Mouse (Mus musculus): Measurements from ENCODE around the gene Emp3.
"Not testable (repeated sequence)": the region's sequence is repeated elsewhere in the genome, so short reads cannot be mapped to it uniquely, and the experiment has no call there.

Emp3 gene

GRCm38 (mm10) chr7:45916056-45917003 is 4.9 kb downstream of the Emp3 start:
- DNase-seq (ENCODE audit: low read depth, low spot score), result peak; percentile 91

- no peak for DNase-seq (ENCODE audit: low read depth, low spot score)
Observed at GRCm38 (mm10) chr7:45915011-45915410, 6.2 kb downstream of the Emp3 start.

GRCm38 (mm10) chr7:45914067-45914466 is 7.1 kb downstream of the Emp3 start:
- no peak for DNase-seq (ENCODE audit: low read depth, low spot score)

GRCm38 (mm10) chr7:45909145-45909544 is 12.1 kb downstream of the Emp3 start:
- DNase-seq (ENCODE audit: low read depth, low spot score), result no peak

DNA sequence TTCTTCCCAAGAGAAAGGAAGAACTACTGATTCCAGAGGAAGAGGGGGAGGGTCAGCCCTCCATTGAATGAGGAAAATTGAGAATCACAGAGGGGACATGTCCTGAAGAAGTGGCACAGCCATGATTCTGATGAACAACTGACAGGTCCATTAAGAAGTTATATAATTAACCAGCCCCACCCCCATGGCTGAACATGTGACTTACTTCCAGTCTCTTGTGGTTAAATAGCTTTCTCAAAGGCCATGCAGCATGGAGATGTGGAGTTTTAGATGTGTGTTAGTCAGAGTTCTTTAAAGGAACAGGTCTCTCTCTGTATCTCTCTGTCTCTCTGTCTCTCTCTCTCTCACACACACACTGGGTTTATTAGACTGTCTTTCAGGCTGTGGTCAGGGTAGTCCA is 12.8 kb downstream of the Emp3 start:
- DNase-seq (ENCODE audit: low read depth, low spot score), result peak; percentile 17

GRCm38 (mm10) chr7:45906622-45907021 is 14.6 kb downstream of the Emp3 start:
- no peak for DNase-seq (ENCODE audit: low read depth, low spot score)

GRCm38 (mm10) chr7:45902481-45903002 is 18.7 kb downstream of the Emp3 start:
- no peak for DNase-seq (ENCODE audit: low read depth, low spot score)

- peak; percentile 24 for DNase-seq (ENCODE audit: low read depth, low spot score)
Observed at GRCm38 (mm10) chr7:45901562-45901961, 19.6 kb downstream of the Emp3 start.

DNA sequence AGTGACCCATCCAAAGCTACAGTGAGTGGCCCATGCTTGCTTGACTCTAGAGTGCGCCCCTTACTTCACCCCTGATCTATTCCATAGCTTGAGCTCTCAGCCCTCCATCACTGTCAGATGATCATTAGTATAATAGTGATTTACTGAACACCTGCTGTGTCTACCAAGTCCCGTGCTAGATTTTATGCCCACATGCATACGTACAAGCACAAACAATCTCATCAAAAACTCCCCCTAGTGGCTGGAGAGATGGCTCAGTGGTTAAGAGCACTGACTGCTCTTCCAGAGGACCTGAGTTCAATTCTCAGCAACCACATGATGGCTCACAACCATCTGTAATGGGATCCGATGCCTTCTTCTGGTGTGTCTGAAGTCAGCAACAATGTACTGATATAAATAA is 23.1 kb downstream of the Emp3 start:
- peak; percentile 84 for DNase-seq (ENCODE audit: low read depth, low spot score)

- peak; percentile 58 for DNase-seq (ENCODE audit: low read depth, low spot score)
Observed at GRCm38 (mm10) chr7:45897258-45897757, 23.9 kb downstream of the Emp3 start.

DNA sequence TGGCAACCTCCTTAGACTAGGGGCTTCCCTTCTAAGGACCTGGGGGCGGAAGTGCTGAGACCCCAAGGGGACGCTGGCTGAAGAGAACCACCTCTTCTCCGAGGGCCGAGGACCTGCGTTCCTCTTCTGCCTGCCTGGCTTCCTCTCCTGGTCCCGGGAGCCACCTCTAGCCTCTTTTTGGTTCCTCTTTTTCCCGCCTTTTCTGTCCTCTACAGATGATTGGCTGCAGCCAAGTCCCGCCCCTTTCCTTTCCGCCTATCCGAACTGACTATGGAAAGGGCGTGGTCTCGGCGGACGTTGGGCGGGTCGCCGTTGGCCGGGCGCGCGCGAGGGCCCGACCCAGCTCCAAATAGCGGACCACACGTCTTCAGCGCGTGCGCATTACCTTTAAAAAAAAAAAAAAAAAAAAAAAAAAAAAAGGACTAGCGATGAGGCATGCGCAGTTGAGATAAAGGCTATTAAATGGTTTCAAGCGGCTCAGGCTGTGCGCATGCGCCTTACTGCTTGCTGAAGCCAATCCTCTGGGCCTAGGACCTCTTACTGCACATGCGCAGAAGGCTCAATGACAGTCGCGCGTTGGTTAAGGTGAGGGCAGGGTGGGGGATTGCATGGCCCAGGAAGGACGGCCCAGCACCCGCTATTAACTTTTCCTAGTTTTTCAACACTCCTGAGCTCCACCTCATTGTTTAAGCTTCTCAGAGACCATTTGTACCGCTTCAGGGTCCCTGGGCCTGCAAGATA is 24.5 kb downstream of the Emp3 start, which contains the start of the genes Syngr4 and Tmem143:
Gene Syngr4 (minus strand): TSS at position 198 of the 741 bp plus-strand sequence.
Gene Tmem143 (plus strand): TSS at position 425 of the 741 bp plus-strand sequence.
- peak; percentile 99 for DNase-seq (ENCODE audit: low read depth, low spot score)

DNA sequence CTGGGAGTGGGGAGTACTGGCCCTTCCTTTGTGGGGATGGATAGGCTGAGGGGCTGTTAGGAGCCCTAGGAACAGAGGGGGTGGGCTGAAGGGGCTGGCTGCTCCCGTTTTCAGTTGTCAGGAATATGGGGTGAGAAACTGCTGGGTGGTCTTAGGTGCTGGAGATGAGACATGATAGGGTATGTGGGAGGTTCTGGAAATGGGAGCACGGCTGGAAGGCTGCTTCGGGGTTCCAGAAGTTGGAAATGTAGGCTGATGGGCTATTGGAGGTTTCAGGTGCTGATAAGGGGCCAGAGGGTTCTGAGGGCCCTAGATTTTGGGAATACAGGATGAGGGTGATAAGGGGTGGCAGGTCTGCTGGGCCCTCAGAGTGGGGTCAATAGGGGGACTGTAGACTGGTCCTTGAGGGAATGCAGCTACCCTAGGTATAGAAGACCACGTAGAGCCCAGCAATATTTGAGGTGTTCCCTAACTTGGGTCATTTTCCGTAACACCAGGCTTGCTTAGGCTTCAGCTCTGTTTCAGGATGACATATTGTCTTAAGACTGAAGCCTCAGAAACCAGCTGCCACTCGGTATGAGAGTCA is 25.2 kb downstream of the Emp3 start:
- no peak for DNase-seq (ENCODE audit: low read depth, low spot score)

GRCm38 (mm10) chr7:45892651-45893050 is 28.6 kb downstream of the Emp3 start:
- no peak for DNase-seq (ENCODE audit: low read depth, low spot score)

GRCm38 (mm10) chr7:45887246-45887645 is 34.0 kb downstream of the Emp3 start:
- DNase-seq (ENCODE audit: low read depth, low spot score), result no peak

DNA sequence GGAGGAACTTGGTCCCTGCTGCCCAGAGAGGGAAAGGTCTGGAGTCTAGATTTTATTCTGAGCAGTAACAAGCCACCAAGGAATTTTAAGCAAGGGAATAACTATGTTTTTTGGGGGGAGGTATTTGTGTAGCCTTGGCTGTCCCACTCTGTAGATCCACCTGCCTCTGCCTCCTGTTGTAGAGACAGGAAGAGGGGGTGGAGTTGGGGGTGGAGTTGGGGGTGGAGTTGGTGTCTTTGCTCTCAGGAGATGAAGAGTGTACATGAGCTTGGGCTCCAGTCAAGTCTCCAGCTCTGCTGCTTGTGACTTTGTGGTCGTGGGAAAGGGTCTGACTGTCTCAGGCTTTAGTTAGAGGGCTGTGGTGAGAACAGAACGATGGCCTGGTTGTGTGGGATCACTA is 40.2 kb downstream of the Emp3 start:
- no peak for DNase-seq (ENCODE audit: low read depth, low spot score)

- no peak for DNase-seq (ENCODE audit: low read depth, low spot score)
Observed at GRCm38 (mm10) chr7:45880531-45880930, 40.7 kb downstream of the Emp3 start.

DNA sequence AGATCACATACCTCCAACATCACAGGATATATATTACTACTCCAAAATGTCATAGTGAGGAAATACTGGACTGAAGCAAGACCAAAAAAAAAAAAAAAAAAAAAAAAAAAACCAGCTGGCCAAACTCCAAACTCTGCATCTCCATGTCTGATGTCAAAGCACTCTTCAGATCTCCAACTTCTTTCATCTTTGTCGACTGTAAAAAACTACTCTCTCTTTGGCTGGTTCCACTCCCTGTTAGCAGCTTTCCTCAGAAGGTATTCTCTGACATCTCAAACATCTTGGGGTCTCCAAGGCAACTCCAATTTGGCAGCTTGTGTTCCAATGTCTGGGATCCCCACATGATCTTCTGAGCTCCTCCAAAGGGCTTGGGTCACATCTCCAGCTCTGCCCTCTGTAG is 42.9 kb downstream of the Emp3 start, which contains the start of gene Grin2d:
Gene Grin2d (minus strand): TSS at position 101 of the 400 bp plus-strand sequence.
- not testable (repeated sequence) for DNase-seq (ENCODE audit: low read depth, low spot score)

GRCm38 (mm10) chr7:45876895-45877294 is 44.3 kb downstream of the Emp3 start:
- DNase-seq (ENCODE audit: low read depth, low spot score), result no peak

GRCm38 (mm10) chr7:45873061-45873947 is 47.9 kb downstream of the Emp3 start:
- DNase-seq (ENCODE audit: low read depth, low spot score), result peak; percentile 59

GRCm38 (mm10) chr7:45872624-45873023 is 48.6 kb downstream of the Emp3 start, which contains the start of gene Kdelr1:
TSS of gene Kdelr1 (plus strand) at chr7:45872772.
- peak; percentile 93 for DNase-seq (ENCODE audit: low read depth, low spot score)

All from CD4-positive, CD25-positive, alpha-beta regulatory T cell, adult 2 months (primary cell).